Mouse (Mus musculus) lung, adult 18-20 months (tissue): ENCODE data around the gene Vopp1.

Experiments
- DNase-seq, 2 experiments: peaks; one replicate each; pipeline ENCODE4 v3.0.0; 2022; ENCODE audit warnings: mixed read lengths in 2 of 2

Vopp1 gene

DNA sequence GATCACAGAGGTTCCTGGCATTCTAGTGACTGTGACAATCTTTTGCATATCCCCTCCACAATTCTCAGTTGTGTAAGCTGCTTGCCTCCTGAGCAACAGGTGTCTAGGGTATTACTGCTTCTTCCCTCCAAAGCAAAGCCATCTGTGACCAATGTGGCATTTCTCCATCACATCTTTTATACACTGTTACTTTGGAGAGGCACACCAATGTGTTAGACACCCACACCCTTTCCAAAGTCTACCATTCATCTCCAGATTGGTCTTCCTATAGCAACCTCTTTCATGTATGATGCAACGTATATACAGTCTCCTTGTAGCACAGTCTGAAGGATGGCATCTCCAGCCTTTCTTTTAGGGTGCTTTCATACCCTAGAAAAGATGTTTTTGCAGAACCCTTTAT is 42.3 kb downstream of the Vopp1 start:
- no peak for DNase-seq

DNA sequence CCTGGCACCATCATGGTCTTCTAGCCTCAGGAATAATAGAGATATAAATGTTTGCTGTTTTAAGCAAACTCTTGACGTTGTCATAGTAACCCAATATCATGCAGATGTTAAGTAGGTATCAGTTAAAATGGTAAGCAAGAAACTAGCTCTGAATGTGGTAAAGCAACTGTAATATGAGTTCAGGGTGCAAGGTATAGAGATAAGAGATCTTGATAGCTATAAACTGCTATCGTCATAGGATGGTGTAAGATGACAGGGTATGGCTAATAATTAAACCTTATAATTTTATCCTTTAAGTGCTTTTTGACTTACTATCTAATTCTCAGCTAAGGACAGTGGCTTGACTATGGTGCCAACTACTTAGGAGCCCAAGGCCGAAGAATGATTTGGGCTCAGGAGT is 44.6 kb downstream of the Vopp1 start:
- DNase-seq, result no peak

DNA sequence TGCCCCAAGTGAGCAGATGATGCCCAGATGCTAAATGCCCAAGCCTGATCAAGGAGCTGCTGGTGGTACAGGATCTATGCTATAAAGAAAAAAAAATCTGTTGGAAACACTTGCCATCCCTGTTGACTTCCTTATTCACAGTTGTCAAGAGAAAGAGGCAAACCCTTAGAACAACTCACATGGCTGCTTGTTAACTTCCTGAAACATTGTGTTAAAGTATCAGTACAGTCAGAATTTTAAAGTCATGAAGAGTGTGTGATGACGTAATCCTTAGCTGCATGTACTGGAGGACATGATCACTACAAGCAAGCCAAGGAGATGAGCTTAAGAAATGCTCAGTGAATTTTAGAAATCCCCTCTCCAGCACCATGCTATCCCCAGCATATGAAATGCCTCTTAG is 51.2 kb downstream of the Vopp1 start:
- DNase-seq, result no peak

DNA sequence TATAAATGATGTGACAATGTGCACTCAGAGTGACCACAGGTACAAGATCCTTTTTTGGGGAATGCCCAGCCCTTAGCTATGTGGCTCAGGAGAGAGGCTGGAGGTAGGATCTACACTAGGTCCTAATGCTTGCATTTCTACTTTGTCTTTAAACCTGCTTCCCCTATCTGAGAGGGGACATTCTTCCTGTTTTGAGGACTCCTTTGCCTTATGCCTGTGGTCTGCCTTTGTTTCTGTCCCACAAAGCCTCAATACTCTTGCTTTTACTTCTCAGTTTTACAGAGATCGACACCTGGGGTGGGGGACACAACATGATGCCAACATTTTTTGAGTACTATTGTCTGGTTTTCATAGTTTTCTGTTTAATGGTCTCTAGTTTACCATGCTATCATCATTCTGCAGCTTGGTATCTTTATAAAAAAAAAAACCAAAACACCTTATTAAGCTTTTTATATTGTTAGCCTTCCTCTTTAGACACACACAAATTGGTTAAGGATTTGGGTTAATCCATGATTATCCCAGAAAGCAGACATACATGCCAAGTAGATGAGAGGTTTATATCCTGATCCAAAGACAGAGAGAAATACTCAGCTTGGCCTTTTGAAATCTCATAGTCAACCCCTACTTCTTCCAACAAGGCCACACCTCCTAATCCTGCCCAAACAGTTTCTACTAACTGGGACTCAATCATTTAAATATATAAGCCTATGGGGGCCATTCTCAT is 54.3 kb downstream of the Vopp1 start:
- no peak for DNase-seq

DNA sequence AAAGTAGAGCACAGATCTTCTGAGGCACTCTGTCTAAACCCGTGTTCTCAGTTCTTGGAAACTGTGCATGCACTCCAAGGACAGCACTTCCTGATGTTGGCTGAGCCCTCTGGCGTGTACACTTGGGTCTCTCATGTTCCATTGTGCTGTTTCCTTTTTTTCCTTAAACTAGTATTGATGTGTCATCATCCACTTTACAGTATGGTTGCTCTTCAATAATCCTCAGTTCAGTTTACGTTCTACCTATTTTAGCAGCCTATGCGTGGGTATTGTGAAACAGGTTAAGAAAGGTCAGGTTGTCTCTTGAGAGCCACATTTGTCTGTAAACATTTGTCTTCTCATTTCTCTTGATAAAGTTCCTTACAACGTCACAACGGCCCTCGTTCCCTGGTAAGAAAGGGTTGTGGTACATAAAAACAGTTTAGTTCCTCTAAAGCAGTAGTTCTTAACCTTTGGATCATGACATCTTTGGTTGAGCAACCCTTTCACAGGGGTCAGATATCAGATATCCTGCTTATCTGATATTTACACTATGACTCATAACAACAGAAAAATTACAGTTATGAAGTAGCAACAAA is 55.9 kb downstream of the Vopp1 start:
- DNase-seq, result no peak

DNA sequence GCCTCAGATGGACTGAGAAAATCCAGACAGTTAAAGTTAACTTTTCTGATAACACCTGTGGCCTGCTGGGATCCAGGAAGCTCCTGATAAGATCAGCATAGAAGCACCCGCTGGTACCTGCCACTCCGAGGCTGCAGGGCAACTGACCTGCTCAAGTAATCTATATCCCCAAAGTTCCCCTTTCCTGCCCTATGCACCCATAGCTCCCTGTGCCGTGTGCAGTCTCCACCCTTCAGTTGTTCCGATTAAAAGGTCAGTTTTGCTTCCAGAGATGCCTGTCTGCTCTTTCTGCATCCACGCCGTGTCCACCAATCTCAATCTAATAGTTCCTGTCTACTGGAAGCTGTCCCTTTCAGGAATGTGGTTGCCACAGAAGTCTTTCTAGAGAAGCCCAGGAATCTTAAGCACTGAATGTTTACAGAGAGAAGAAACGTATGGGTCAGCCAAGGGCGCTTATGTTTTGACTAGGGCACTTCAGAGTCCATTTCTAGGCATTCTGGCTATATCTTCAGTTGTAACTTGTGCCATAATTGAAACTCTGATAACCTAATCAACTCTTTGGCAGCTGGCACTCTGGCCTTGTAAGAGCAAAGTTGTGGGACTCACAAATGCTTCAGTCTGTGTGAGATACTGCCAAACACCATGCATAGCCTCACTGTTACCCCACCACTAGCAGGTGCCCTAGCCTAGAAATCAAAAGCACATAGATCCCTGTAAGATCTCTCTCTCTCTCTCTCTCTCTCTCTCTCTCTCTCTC is 57.7 kb downstream of the Vopp1 start:
- no peak for DNase-seq

DNA sequence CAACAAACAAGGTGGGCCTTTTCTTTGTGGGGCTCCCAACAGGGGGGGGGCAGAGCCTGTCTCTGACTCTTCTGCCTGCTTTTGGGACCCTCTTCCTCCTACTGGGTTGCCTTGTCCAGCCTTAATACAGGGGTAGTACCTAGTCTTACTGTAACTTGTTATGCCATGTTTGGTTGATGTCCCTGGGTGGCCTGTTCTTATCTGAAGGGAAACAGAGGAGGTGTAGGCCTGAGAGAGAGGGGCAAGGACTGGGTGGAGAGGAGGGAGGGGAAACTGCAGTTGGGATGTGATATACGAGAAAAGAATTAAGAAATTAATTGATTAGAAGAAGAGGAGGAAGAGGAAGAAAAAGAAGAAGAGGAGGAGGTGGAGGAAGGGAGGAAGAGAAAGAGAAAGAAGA is 58.7 kb downstream of the Vopp1 start:
- DNase-seq, result no peak

DNA sequence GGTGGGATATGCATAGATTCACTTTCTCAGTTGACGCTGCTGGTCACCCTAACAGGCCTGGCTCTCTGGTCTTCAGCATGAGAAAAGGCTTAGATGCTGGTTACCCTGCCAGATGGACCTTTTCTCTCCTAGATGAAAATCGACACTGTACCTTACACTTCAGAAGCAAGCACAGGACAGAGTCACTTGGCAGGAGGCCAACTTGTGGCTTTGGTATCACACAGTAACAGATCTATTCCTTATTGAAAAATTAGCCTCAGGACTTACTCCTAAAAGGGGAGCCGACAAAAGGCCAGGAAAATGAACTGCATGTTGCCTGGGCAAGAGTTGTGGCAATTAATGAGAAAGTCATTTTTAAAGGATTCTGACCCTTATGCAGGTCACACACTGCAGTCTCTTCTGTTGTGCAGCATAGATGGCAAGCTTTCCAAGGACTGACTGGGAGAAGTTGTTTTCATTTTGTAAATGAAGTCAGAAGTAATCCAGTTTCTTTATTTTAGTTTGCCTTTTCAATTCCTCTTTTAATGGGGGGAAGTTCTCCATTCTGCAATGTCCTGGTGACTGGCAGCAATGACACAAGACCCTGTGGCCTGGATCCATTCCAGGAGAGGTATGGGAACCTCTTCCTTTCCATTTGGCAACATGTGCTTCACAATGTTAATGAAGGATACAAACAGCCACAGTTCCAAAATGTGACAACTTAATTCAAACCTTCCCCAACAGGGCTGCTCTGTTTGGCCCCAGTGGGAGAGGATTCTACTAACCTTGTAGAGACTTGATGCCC is 59.7 kb downstream of the Vopp1 start:
- peak; percentile 41 to 57 for DNase-seq

DNA sequence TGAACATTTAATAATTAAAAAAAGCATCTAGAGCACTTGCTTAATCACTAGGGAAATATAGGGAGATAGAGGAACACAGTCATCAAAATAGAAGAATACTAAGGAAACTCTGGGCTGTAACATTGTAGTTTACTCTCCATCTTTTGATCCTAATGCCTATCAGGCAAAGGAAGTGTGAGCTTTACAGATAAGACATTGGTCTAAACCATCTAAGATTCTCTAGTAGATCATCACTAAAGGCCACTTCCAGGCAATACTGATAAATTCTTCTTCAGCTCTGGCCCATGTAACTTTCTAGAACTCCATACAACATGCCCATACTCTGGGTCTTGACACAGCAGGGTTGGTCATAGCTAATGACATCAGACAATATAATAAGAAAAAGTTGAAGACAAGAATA is 61.9 kb downstream of the Vopp1 start:
- no peak for DNase-seq

DNA sequence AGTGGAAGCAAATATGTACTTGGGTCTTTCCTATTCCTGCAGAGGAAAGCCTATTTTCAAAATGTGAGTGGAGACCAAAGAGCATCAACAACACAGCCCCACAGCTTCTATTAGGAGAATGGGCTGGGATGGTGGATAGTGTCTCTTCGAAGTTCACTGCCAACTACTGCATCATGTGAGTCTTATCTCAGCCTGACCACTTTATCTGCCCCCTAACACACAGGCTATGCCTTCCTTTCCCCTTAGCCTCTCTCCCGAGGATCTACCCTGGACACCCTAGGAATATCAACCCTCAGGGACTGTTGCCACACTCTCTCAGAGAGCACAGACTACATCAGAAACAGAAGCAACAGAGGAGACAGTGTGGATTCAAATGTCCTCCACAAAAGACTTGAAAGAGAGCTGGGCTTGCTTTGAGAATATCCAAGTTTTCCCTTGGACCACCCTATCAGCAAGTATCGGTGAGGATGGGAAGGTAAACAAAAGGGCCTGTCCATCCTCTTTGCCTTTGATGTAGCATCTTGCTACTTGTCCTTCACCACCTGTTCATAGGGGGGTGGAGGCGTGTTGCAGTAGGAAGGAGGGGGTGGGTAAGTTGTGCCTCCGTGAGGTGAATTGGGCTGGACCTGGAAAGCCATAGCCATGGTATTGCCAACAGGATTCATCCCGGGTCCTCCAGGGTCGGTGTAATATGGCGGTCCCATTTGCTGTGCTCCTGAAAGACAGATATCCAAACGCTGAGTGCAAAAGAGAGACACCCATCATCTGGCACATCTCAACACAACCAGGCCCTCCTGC is 70.8 kb downstream of the Vopp1 start:
- no peak for DNase-seq

DNA sequence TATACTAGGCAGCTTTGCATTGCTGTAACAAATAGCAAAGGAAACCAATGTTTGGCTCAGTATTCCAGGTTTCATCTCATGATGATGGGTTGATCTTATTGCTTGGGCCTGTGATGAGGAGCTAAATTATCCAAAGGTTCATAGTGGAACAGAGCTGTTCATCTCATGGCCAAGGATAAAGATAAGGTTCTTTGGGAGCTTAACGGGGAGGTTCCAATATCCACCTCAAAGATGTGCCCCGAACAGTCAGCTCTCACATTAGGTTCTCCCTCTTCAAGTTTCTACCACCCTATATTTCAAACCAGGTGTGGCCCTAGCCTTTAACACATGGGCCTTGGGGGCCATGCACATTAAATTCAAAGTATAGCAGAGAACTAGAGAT is 79.2 kb downstream of the Vopp1 start:
- no peak for DNase-seq

DNA sequence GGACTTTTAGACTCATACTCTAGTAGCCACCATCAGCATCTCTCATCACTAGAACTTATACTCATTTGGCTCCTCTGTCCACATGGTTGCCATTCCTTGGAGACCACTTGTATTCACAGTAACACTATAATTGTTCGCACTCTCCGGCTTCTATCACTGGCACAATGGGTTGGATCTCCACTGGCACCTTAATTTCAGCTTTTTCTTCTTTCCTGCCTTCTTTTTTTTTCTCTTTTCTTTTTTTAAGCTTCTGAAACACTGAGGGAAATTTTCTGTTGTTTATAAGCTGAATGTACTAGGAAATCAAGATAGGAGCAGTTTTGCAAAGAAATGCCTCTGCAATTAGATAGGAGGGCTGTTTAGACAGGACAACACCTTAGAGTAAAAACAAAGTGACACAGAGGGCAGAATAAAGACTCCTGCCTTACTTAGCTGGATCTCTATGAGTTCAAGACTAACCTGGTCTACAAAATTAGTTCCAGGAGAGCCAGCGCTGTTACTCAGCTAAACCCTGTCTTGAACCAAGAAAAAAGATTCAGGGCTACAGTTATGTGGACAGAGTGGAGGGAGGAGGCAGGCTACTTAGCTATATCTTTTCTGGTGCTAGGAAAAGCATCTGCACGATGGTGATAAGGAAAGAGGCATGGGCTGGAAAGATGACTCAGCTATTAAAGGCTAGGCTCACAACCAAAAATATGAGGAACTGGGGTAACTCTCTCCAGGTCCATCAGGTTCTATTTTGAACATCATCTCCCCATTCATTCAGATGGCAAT is 79.8 kb downstream of the Vopp1 start:
- no peak for DNase-seq

DNA sequence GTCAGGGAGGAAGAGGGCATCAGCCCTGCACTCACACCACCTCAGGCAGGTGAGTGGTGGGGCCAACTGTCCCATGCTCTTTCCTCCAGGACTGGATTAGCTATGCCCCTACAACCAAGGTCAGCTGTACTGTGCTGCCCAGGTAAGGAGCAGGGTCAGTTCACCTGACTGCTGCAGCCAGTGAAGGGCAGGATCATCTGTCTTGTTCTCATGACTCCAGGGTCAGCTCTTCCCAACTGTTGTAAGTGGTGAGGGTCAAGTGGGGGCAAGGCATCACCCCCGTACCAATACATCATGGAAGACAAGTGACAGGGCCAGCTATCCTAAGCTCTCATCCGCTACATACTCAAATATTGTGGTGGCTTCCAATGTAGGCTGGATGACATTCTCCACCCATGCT is 80.8 kb downstream of the Vopp1 start:
- DNase-seq, result no peak

DNA sequence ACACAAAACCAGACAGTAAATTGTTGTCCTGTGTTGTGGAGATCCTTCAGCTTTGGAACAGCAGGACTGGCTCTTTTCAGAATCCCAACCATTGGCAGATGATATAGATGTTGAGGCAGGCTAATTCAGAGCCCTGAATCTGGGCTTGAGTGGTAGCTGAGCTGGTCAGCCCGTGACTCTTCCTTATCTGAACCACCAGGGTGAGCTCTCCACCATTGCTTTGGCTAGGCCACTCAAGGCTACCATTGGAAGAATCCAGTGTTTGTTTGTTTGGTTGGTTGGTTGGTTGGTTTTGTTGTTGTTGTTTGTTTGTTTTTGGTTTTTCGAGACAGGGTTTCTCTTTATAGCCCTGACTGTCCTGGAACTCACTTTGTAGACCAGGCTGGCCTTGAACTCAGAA is 81.6 kb downstream of the Vopp1 start:
- no peak for DNase-seq

DNA sequence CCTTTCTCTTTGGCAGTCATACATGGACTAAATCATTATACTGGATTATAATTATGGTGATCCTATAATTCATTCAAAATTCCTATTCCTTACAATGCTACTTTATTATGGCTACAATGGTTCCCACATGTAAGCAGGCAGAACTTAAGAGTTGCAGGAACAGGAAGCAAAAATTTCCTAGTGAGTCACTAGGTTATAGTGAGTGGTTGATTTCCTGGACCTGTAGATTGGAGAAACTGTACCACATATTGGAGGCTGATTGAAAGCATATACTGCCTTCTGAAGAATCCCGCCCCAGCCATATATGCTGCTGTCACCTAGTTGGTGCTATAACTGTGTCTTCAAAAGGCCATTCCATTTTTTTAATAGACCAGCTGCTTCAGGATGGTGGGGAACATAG is 82.2 kb downstream of the Vopp1 start:
- no peak for DNase-seq

DNA sequence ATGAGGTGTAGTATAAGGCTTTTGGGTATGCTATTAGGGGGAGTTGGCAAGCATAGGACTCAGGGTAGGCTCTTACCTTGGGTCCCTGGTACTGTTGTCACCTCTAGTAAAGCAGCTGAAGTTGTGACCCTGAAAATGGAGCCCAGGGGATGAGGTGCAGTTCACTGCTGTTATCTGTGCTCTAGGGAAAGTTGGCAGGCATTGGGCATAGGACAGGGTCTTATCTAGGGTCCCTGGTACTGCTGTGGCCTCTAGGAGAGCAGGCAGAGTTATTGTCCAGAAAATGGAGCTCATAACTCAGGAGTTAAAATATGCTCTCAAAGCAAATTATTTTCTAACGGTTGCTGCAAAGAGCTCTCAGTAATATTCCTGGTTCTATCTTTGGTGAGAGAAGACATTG is 103.6 kb downstream of the Vopp1 start:
- no peak for DNase-seq

DNA sequence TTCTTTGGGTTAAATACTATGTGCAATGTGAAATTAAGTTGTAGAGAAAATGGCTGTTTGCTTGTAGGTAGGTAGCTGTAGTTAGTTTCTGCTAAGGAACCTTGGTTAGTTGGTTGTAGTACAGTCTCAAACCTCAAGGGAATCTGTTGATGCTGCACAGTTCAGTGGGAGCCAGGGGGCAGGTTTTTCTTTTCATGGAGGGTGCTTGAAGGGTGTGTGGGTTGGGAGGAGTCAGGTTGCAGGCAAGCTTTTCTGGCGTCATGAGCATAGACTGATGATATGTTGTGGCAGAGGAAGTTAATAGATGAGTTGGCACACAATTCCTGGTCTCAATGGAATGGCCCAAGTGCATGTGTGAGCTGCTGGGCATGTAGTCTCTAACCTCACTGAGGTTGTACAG is 113.2 kb downstream of the Vopp1 start:
- DNase-seq, result no peak

DNA sequence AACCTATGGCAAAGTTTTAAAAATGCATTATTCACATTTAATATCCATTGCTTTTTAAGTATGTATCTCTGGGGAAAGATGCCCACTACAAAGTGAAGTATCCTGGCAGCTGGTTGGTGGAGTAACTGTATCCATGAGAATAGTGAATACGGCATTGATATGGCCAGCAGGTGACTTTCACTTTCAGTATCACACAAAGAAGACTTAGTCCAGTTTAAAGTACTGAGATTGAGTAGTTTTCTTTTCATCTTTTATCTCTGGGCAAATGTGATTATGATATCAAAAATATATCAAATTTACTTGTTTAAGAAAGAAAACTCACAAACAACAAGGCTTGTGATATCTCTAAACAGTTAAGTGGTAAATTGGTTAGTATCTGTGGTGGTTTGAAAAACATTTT is 118.2 kb downstream of the Vopp1 start:
- DNase-seq, result no peak

DNA sequence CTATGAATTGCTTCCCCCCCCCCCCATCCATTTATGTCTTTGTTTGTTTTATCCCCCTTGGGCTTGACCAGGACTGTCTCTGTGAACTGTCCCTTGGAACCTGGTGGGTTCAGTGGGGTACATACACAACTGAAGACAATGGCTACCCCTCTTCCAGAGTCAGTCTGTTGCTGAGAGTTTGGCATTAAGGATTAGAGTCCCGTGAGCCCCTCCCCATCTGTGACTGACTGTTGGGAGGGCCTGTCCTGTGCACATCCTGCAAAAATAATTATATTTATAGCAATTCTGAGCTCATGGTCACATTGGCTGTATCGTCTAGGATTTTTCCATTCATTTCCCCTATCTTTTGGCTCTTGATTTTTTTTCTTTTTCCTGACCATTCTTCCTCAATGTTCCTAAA is 121.3 kb downstream of the Vopp1 start:
- peak in 1 of 2 experiments; percentile 8 for DNase-seq

DNA sequence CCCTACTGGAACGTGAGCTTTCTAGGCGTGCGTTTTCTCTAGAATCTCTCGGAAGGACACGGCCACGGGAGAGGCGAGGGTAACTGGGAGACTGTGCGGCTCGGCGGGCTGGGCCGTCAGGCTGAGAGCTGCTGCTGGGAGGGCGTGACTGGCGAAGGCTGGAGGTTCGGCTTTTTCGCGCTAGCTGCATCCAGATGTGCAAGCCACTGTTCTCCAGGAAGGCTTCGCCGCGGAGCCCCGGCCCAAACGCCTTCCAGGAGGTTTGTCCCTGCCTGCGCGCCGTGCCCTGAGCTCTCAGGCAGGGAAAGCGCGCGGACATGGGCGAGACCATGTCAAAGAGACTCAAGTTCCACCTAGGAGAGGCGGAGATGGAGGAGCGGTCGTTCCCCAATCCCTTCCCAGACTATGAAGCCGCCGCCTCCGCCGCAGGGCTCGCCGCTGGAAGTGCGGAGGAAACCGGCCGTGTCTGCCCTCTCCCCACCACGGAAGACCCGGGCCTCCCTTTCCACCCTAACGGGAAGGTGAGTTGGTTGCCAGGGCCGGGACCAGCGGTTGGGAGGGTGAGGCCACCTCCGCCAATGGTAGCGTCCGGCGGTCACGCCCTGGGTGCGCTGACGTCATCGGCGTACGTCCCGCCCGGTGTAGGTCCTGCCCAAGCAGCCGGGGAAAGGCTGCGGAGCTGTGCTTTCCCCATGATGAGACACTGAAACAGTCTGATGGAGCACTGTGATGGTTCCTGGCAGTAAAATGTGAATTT is 122.0 kb downstream of the Vopp1 start:
- DNase-seq, result peak; percentile 96 to 97

DNA sequence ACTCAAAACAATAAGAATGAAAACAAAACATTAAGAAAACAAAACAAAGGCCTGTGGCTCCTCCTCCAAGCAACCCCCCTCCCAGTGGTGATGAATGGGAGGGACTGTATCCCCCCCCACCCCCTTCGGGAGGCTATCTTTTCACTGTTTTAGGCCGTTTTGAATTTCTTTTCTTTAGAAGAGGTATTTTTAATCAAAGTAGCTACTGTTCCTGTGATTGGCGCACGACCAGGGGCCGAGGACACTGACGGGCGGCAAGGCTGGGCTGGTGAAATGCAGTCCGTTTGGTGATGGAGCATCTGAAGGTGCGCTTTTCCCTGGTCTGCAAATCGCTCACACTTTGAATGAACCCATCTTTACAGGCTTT is 122.6 kb downstream of the Vopp1 start, which contains the start of gene Lancl2:
Gene Lancl2 (plus strand): TSS at position 165 of the 367 bp plus-strand sequence.
- DNase-seq, result peak in 1 of 2 experiments; percentile 12
